Mouse (Mus musculus): ENCODE measurements at regions not wholly inside any gene's neighbourhood (a gene's known extent, or its start where the extent isn't known, plus 50 kb on each side); places are given as distances from the start of the nearest gene placed in this dataset.

GRCm38 (mm10) chr6:140112054-140112453 is 70.8 kb upstream of the Plcz1 start:
- TF ChIP-seq POLR2A (IDR thresholded peaks at IDR 0.05; ENCODE audit: borderline replicate concordance, low read depth, low read length) (no peak), CTCF (IDR thresholded peaks at IDR 0.05; ENCODE audit: low read depth, low read length) (no peak)

Measured in bone marrow macrophage, adult 2 months (primary cell).